Mouse (Mus musculus) CH12.LX (cell line): Measurements from ENCODE around the gene Arrdc1. TPM values are rescaled to one million over a fixed set of nuclear protein-coding genes. Genes with fewer than 3 reads are reported as not detected.

ENCODE experiments used
- DNase-seq: peaks from one replicate; pipeline ENCODE4 v3.0.0-alpha.2; 2013; ENCODE audit errors: extremely low read depth
- H3K27ac ChIP-seq: 2 replicates; pipeline ENCODE4 v1.5.1; 2012; ENCODE audit warnings: low read depth, mild to moderate bottlenecking, control low read depth, moderate library complexity; ENCODE audit not compliant: insufficient read depth
- H3K27me3 ChIP-seq: replicated peaks from 2 replicates; pipeline ENCODE3; 2012; ENCODE audit warnings: inconsistent platforms
- H3K36me3 ChIP-seq, 2 experiments: replicated peaks in 1 of 2; 2 replicates each; pipeline versions ENCODE3 to v1.6.1; 2012; ENCODE audit warnings: inconsistent platforms in 1 of 2, low read length in 1 of 2, mild to moderate bottlenecking in 1 of 2, mixed read lengths in 1 of 2, moderate library complexity in 1 of 2; ENCODE audit not compliant: control insufficient read depth in 1 of 2, insufficient read depth in 1 of 2
- H3K4me1 ChIP-seq, 2 experiments: 2 replicates each; pipeline ENCODE4 v1.6.1; 2012; ENCODE audit warnings: inconsistent platforms in 1 of 2, moderate library complexity in 1 of 2; ENCODE audit not compliant: insufficient read depth in 2 of 2, control insufficient read depth in 1 of 2
- H3K4me2 ChIP-seq: 2 replicates; pipeline ENCODE4 v1.6.1; 2012; ENCODE audit warnings: low read depth, mild to moderate bottlenecking, control low read depth; ENCODE audit not compliant: poor library complexity, insufficient read depth, severe bottlenecking
- H3K4me3 ChIP-seq, 3 experiments: fragments of 150-350 bp in 1 of 3; sonication (generic) in 1 of 3; replicated peaks in 1 of 3; 2 replicates each; pipeline versions ENCODE3 to v1.5.1; 2011 to 2012; ENCODE audit warnings: low read depth in 2 of 3, low read length in 2 of 3, mild to moderate bottlenecking in 2 of 3, moderate library complexity in 2 of 3, control low read depth in 1 of 3, improper control_type of control experiment in 1 of 3, inconsistent platforms in 1 of 3, mixed read lengths in 1 of 3; ENCODE audit not compliant: poor library complexity in 1 of 3
- H3K79me2 ChIP-seq: replicated peaks from 2 replicates; pipeline ENCODE4 v1.6.1; 2012; ENCODE audit warnings: mild to moderate bottlenecking, moderate library complexity; ENCODE audit not compliant: control insufficient read depth, poor library complexity, insufficient read depth, severe bottlenecking; ENCODE audit errors: extremely low read depth
- H3K9ac ChIP-seq: 2 replicates; pipeline ENCODE4 v1.6.1; 2012; ENCODE audit warnings: low read depth, mild to moderate bottlenecking, control low read depth, moderate library complexity; ENCODE audit not compliant: insufficient read depth
- H3K9me3 ChIP-seq: replicated peaks from 2 replicates; pipeline ENCODE3; 2012; ENCODE audit warnings: low read length, inconsistent platforms, mixed read lengths
- BHLHE40 ChIP-seq: IDR thresholded peaks from 2 replicates; pipeline ENCODE4 v1.6.1; 2011; ENCODE audit warnings: mild to moderate bottlenecking, low read depth, low read length, improper control_type of control experiment
- CHD1 ChIP-seq: IDR thresholded peaks from 2 replicates; pipeline ENCODE4 v1.6.1; 2012; ENCODE audit warnings: low read depth, low read length, improper control_type of control experiment, inconsistent platforms
- CHD2 ChIP-seq: IDR thresholded peaks from 2 replicates; pipeline ENCODE4 v1.6.1; 2011; ENCODE audit warnings: low read length, improper control_type of control experiment
- CTCF ChIP-seq, 2 experiments: IDR thresholded peaks in 1 of 2; conservative IDR thresholded peaks in 1 of 2; 2 replicates each; pipeline ENCODE4 v1.5.1; 2011 to 2012; ENCODE audit warnings: low read depth in 2 of 2, low read length in 2 of 2, improper control_type of control experiment in 1 of 2, inconsistent platforms in 1 of 2, mild to moderate bottlenecking in 1 of 2, moderate library complexity in 1 of 2
- E2F4 ChIP-seq: IDR thresholded peaks from 2 replicates; pipeline ENCODE4 v1.6.1; 2011; ENCODE audit warnings: low read depth, low read length, improper control_type of control experiment; ENCODE audit not compliant: insufficient replicate concordance
- EP300 ChIP-seq: IDR thresholded peaks from 2 replicates; pipeline ENCODE4 v1.6.1; 2011; ENCODE audit warnings: low read length, improper control_type of control experiment
- ETS1 ChIP-seq: conservative IDR thresholded peaks from 2 replicates; pipeline ENCODE4 v1.6.1; 2012; ENCODE audit warnings: low read depth, mild to moderate bottlenecking, inconsistent platforms, low read length, improper control_type of control experiment, moderate library complexity
- GABPA ChIP-seq: IDR thresholded peaks from 2 replicates; pipeline ENCODE4 v1.6.1; 2012; ENCODE audit warnings: low read depth, low read length, improper control_type of control experiment, inconsistent platforms; ENCODE audit not compliant: insufficient replicate concordance
- HCFC1 ChIP-seq: IDR thresholded peaks from 2 replicates; pipeline ENCODE4 v1.6.1; 2012; ENCODE audit warnings: low read depth, mild to moderate bottlenecking, inconsistent platforms, low read length, improper control_type of control experiment
- IRF4 ChIP-seq: IDR thresholded peaks from 2 replicates; pipeline ENCODE4 v1.6.1; 2014; ENCODE audit warnings: low read depth, mild to moderate bottlenecking, inconsistent platforms, low read length, improper control_type of control experiment
- JUND ChIP-seq: conservative IDR thresholded peaks from 2 replicates; pipeline ENCODE4 v1.6.1; 2011; ENCODE audit warnings: low read depth, low read length, improper control_type of control experiment
- KAT2A ChIP-seq: IDR thresholded peaks from 2 replicates; pipeline ENCODE4 v1.6.1; 2012; ENCODE audit warnings: low read length, improper control_type of control experiment, inconsistent platforms; ENCODE audit not compliant: insufficient replicate concordance
- MAFK ChIP-seq: IDR thresholded peaks from 2 replicates; pipeline ENCODE4 v1.6.1; 2011; ENCODE audit warnings: low read length, improper control_type of control experiment; ENCODE audit not compliant: insufficient replicate concordance
- MAX ChIP-seq: IDR thresholded peaks from 2 replicates; pipeline ENCODE4 v1.6.1; 2011; ENCODE audit warnings: low read length, improper control_type of control experiment
- MAZ ChIP-seq: IDR thresholded peaks from 2 replicates; pipeline ENCODE4 v1.6.1; 2012; ENCODE audit warnings: low read depth, mild to moderate bottlenecking, inconsistent platforms, low read length, improper control_type of control experiment, moderate library complexity
- MEF2A ChIP-seq: IDR thresholded peaks from 2 replicates; pipeline ENCODE4 v1.6.1; 2014; ENCODE audit warnings: low read depth, mild to moderate bottlenecking, inconsistent platforms, low read length, improper control_type of control experiment, borderline replicate concordance
- MXI1 ChIP-seq: IDR thresholded peaks from 2 replicates; pipeline ENCODE4 v1.6.1; 2011; ENCODE audit warnings: mild to moderate bottlenecking, low read depth, low read length, improper control_type of control experiment
- MYC ChIP-seq: IDR thresholded peaks from 2 replicates; pipeline ENCODE4 v1.6.1; 2011; ENCODE audit warnings: low read depth, mild to moderate bottlenecking, improper control_type of control experiment, low read length
- NELFE ChIP-seq: IDR thresholded peaks from 2 replicates; pipeline ENCODE4 v1.6.1; 2011; ENCODE audit warnings: low read depth, low read length, improper control_type of control experiment
- NRF1 ChIP-seq: IDR thresholded peaks from 2 replicates; pipeline ENCODE4 v1.6.1; 2014; ENCODE audit warnings: low read depth, mild to moderate bottlenecking, inconsistent platforms, low read length, improper control_type of control experiment, moderate library complexity
- PAX5 ChIP-seq: IDR thresholded peaks from 2 replicates; pipeline ENCODE4 v1.6.1; 2012; ENCODE audit warnings: low read length, inconsistent platforms, mixed read lengths
- RCOR1 ChIP-seq: conservative IDR thresholded peaks from 2 replicates; pipeline ENCODE4 v1.6.1; 2012; ENCODE audit warnings: low read depth, mild to moderate bottlenecking, inconsistent platforms, low read length, improper control_type of control experiment
- SIN3A ChIP-seq: IDR thresholded peaks from 2 replicates; pipeline ENCODE4 v1.6.1; 2012; ENCODE audit warnings: low read length, improper control_type of control experiment, inconsistent platforms
- SMC3 ChIP-seq: IDR thresholded peaks from 2 replicates; pipeline ENCODE4 v1.6.1; 2011; ENCODE audit warnings: low read depth, low read length, improper control_type of control experiment
- TBP ChIP-seq: conservative IDR thresholded peaks from 2 replicates; pipeline ENCODE4 v1.6.1; 2011; ENCODE audit warnings: low read depth, low read length, improper control_type of control experiment
- USF2 ChIP-seq: conservative IDR thresholded peaks from 2 replicates; pipeline ENCODE4 v1.6.1; 2011; ENCODE audit warnings: low read depth, low read length, improper control_type of control experiment
- ZC3H11A ChIP-seq: IDR thresholded peaks from 2 replicates; pipeline ENCODE4 v1.6.1; 2012; ENCODE audit warnings: low read depth, mild to moderate bottlenecking, inconsistent platforms, low read length, improper control_type of control experiment
- ZMIZ1 ChIP-seq: IDR thresholded peaks from 2 replicates; pipeline ENCODE4 v1.6.1; 2012; ENCODE audit warnings: low read depth, mild to moderate bottlenecking, inconsistent platforms, low read length, improper control_type of control experiment
- ZNF384 ChIP-seq: IDR thresholded peaks from 2 replicates; pipeline ENCODE4 v1.6.1; 2012; ENCODE audit warnings: low read depth, low read length, improper control_type of control experiment, inconsistent platforms
- dilution Hi-C: fragments of 300-500 bp; cut with MboI; formaldehyde crosslinking; loops from 2 replicates; pipeline ENCODE4 v1.14.3; 2020; ENCODE audit warnings: low sequenced_read_pairs; ENCODE audit not compliant: extremely low pct_unique_long_range_greater_than_20kb, extremely low pct_ligation_motif_present
- in situ Hi-C: fragments of 300-500 bp; cut with MboI; formaldehyde crosslinking; loops from 3 replicates; pipeline ENCODE4 v1.14.3; 2019; ENCODE audit warnings: low sequenced_read_pairs, low pct_ligation_motif_present, low pct_unique_long_range_greater_than_20kb, mixed read lengths
- polyA plus RNA-seq: library from polyadenylated mRNA; unstranded; fragments of >175 nt; gene quantifications from 2 replicates; pipeline ENCODE4 v1.2.1, GENCODE M21; 2012; ENCODE audit warnings: low read depth; ENCODE audit not compliant: insufficient read length
- total RNA-seq, 2 experiments: library from RNA; depleted of rRNA; stranded (reverse); fragments of 300-350 nt in 1 of 2; fragments of >200 nt in 1 of 2; gene quantifications; 2 replicates each; pipeline ENCODE4 v1.2.3; 2012 to 2014

The Arrdc1 gene
- total and polyA plus RNA-seq, 3 experiments, result 24.6 to 32.8 (median 31.5) TPM

GRCm38 (mm10) chr2:24919839-24920175, 15.2 kb downstream of the Arrdc1 start:
- DNase-seq, result no peak
- in situ Hi-C loops, result no loop called here
- peak overlapping the region; percentile 59 for H3K9ac ChIP-seq

GRCm38 (mm10) chr2:24918930-24919838, 15.9 kb downstream of the Arrdc1 start, which contains the start of gene Ehmt1:
Gene Ehmt1 (minus strand): TSS chr2:24919614.
- Histone ChIP-seq H3K36me3 (peaks cover 0 to 7% of the 10 kb centered on the region in 2 experiments), H3K4me3 (peak within 1 kb of the TSS; percentile 80 to 89 (median 86)), H3K9ac (peak within 1 kb of the TSS; percentile 96), H3K9me3 (no peaks in the 10 kb centered on the region), H3K79me2 (peaks cover 36% of the 10 kb centered on the region), H3K4me2 (peak within 1 kb of the TSS; percentile 54), H3K4me1 (peaks cover 0 to 15% of the 10 kb centered on the region in 2 experiments; a peak in 3 of 4 replicates), H3K27me3 (no peaks in the 10 kb centered on the region), H3K27ac (no peak within 1 kb of the TSS)
- in situ Hi-C loops, result no loop called here
- dilution Hi-C loops, result no loop called here
- DNase-seq, result peak; percentile 89
- peak; percentile 32; the same call in 1 of the 2 replicates for TF ChIP-seq MAX
- TF ChIP-seq PAX5, result no peak
- TF ChIP-seq MAZ, result peak; percentile 55; the same call in 1 of the 2 replicates
- TF ChIP-seq KAT2A, result peak; percentile 78; the same call in 1 of the 2 replicates
- TF ChIP-seq MXI1, result peak; percentile 76
- 0 out of 2 replicates have a peak, but pooled peaks have one; percentile 12 for TF ChIP-seq IRF4
- no peak for TF ChIP-seq E2F4
- peak; percentile 98 for TF ChIP-seq NRF1
- peak; percentile 41; the same call in 1 of the 2 replicates for TF ChIP-seq MEF2A
- peak; percentile 99 for TF ChIP-seq NELFE
- 0 out of 2 replicates have a peak, but pooled peaks have one; percentile 68 for TF ChIP-seq RCOR1
- no peak for TF ChIP-seq MAFK
- TF ChIP-seq HCFC1, result peak; percentile 74
- no peak for TF ChIP-seq USF2
- TF ChIP-seq BHLHE40, result peak; percentile 58
- TF ChIP-seq TBP, result peak; percentile 91
- TF ChIP-seq ZMIZ1, result peak; percentile 89
- 0 out of 2 replicates have a peak, but pooled peaks have one; percentile 24 for TF ChIP-seq MYC
- no peak for TF ChIP-seq JUND
- no peak for TF ChIP-seq ZNF384
- no peak for TF ChIP-seq CHD2
- no peak for TF ChIP-seq ETS1
- TF ChIP-seq GABPA, result no peak; the same call in 1 of the 2 replicates
- peak; percentile 88 for TF ChIP-seq SIN3A

More at GRCm38 (mm10) chr2:24919839-24920175, 15.2 kb downstream of the Arrdc1 start:
- H3K27me3 ChIP-seq, result no peaks in the 10 kb centered on the region
- TF ChIP-seq ZC3H11A (no peak), NELFE (no peak), IRF4 (0 out of 2 replicates have a peak, but pooled peaks have one; percentile 1), CHD1 (no peak), BHLHE40 (0 out of 2 replicates have a peak, but pooled peaks have one; percentile 3), SMC3 (no peak), NRF1 (no peak), MEF2A (0 out of 2 replicates have a peak, but pooled peaks have one; percentile 1), MAZ (no peak), MXI1 (no peak), JUND (no peak), CTCF (conservative IDR thresholded peaks at IDR 0.05 in 1 of 2, IDR thresholded peaks at IDR 0.05 in 1 of 2; ENCODE audit: low read depth in 2 of 2, low read length in 2 of 2) (no peak), EP300 (no peak)
- TF ChIP-seq, all 38 proteins: peak for 3
- Histone ChIP-seq H3K4me1 (peaks cover 0 to 15% of the 10 kb centered on the region in 2 experiments; a peak in 3 of 4 replicates), H3K9me3 (no peaks in the 10 kb centered on the region), H3K36me3 (peaks cover 2 to 8% of the 10 kb centered on the region in 2 experiments), H3K27ac (no peak overlapping the region), H3K79me2 (peaks cover 30% of the 10 kb centered on the region), H3K4me3 (peak overlapping the region; percentile 56 to 89 (median 62)), H3K4me2 (peak overlapping the region; percentile 41)
- dilution Hi-C loops, result no loop called here
